22 mouse cellular contexts compared by ENCODE assay signal in the genomic region with DNA sequence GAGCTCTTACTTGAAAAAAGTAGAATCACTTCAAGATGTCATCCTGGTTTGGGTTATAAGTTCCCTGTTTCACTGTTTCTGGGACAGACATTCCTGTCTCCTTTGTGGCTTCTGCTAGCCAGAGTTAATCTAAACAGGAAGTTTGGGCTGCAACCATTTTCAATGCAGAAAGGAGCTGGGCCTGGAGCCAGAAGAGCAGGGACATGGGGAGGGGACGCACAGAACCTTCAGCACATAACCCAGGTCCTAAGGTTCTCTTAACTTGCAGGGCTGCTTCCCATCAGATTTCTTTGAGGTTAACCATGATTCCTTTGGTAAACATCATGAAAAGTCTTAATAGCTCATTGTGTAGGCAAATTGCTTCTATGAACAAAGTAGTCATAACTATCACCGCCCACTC. TPM values are rescaled to one million over a fixed set of nuclear protein-coding genes. Genes with fewer than 3 reads are reported as not detected.
A peak's percentile ranks its signal among the peaks of the same experiment; 100 is the strongest.
DNase-seq lines count a peak whose midpoint lies in the region; ATAC-seq and TF ChIP-seq lines count a peak whose summit lies in the region.
"Had no signal": no experiment of that assay in that cellular context is flagged by ENCODE, and none has a peak within 500 bp of the region (broad histone marks: within the 10 kb centered on the region; RNA-seq: fewer than 3 reads in every experiment).

No protein-coding gene starts in this region.

- WGBS in kidney, postnatal 0 days, result 63% methylated on average over 2 of the region's 2 CpGs
- WGBS in spleen, adult 2 months, result 73% methylated on average over 2 of the region's 2 CpGs
- WGBS in midbrain, embryonic 15.5 days, result 92% methylated on average over 2 of the region's 2 CpGs
- 96% methylated on average over 2 of the region's 2 CpGs for WGBS in hindbrain, embryonic 14.5 days

- no peak for TF ChIP-seq CTCF in kidney, postnatal 0 days (IDR thresholded peaks at IDR 0.05; ENCODE audit: low read depth)
- no peak for TF ChIP-seq CTCF in spleen, adult 2 months (IDR thresholded peaks at IDR 0.05; ENCODE audit: extremely low read depth, insufficient read depth, insufficient read length, insufficient replicate concordance)

- DNase-seq in kidney, postnatal 0 days (ENCODE audit: low spot score), result peak; percentile 38
- no peak for DNase-seq in kidney, adult 9 months
- no peak for DNase-seq in spleen, adult 2 months (ENCODE audit: low read depth in 1 of 2, low spot score in 2 of 2)
- no peak for DNase-seq in spleen, adult 12 weeks (ENCODE audit: low spot score)
- peak; percentile 66 to 68 for DNase-seq in lung, postnatal 4 days
- DNase-seq in hindbrain, embryonic 14.5 days (ENCODE audit: low spot score), result no peak
- DNase-seq: adrenal gland, postnatal 10 days; cerebellum, adult 11 months; cerebellum, postnatal 25 days; liver; retina, postnatal 1 day; thymus, postnatal 14 days had no signal

- TF ChIP-seq POLR2A in spleen, adult 2 months (IDR thresholded peaks at IDR 0.05; ENCODE audit: low read depth, low read length), result no peak

- no peak overlapping the region for H3K27ac ChIP-seq in kidney, postnatal 0 days
- H3K27ac ChIP-seq in spleen, adult 2 months (ENCODE audit: insufficient read depth, low read length), result peak overlapping the region; percentile 83; the same call in 1 of the 2 replicates
- no peak overlapping the region for H3K27ac ChIP-seq in midbrain, embryonic 15.5 days
- H3K27ac ChIP-seq in hindbrain, embryonic 14.5 days, result no peak overlapping the region
- H3K27ac ChIP-seq: hindbrain, embryonic 12.5 days; kidney, embryonic 15.5 days; midbrain, embryonic 13.5 days; stomach, embryonic 15.5 days had no signal

- no peak overlapping the region for H3K9ac ChIP-seq in kidney, postnatal 0 days (ENCODE audit: low read depth, low read length)
- H3K9ac ChIP-seq in midbrain, embryonic 15.5 days, result no peak overlapping the region
- H3K9ac ChIP-seq in hindbrain, embryonic 14.5 days, result no peak overlapping the region
- H3K9ac ChIP-seq: hindbrain, embryonic 12.5 days; kidney, embryonic 15.5 days; midbrain, embryonic 13.5 days; stomach, embryonic 15.5 days had no signal

- no peak overlapping the region for H3K4me2 ChIP-seq in kidney, postnatal 0 days (ENCODE audit: low read length)
- H3K4me2 ChIP-seq in midbrain, embryonic 15.5 days, result no peak overlapping the region
- H3K4me2 ChIP-seq in hindbrain, embryonic 14.5 days (replicated peaks), result no peak overlapping the region
- H3K4me2 ChIP-seq: hindbrain, embryonic 12.5 days; kidney, embryonic 15.5 days; midbrain, embryonic 13.5 days; stomach, embryonic 15.5 days had no signal

- H3K27me3 ChIP-seq in kidney, postnatal 0 days (ENCODE audit: insufficient read depth, low read length), result no peaks in the 10 kb centered on the region
- H3K27me3 ChIP-seq in spleen, adult 2 months (ENCODE audit: control insufficient read depth, insufficient read depth, low read length), result no peaks in the 10 kb centered on the region
- H3K27me3 ChIP-seq in midbrain, embryonic 15.5 days (replicated peaks), result no peaks in the 10 kb centered on the region
- no peaks in the 10 kb centered on the region for H3K27me3 ChIP-seq in hindbrain, embryonic 14.5 days (ENCODE audit: control insufficient read depth, insufficient read depth, low read length)
- H3K27me3 ChIP-seq: hindbrain, embryonic 12.5 days; kidney, embryonic 15.5 days; midbrain, embryonic 13.5 days; stomach, embryonic 15.5 days had no signal

- H3K4me3 ChIP-seq in kidney, postnatal 0 days (replicated peaks; ENCODE audit: low read depth, low read length), result no peak overlapping the region
- H3K4me3 ChIP-seq in spleen, adult 2 months (ENCODE audit: extremely low read depth, insufficient read depth, insufficient read length), result no peak overlapping the region
- no peak overlapping the region for H3K4me3 ChIP-seq in midbrain, embryonic 15.5 days
- H3K4me3 ChIP-seq in hindbrain, embryonic 14.5 days (replicated peaks; ENCODE audit: low read length), result no peak overlapping the region
- H3K4me3 ChIP-seq: hindbrain, embryonic 12.5 days; kidney, embryonic 15.5 days; midbrain, embryonic 13.5 days; myocyte; stomach, embryonic 15.5 days had no signal

- no peaks in the 10 kb centered on the region for H3K9me3 ChIP-seq in kidney, postnatal 0 days (replicated peaks; ENCODE audit: low read length)
- H3K9me3 ChIP-seq in midbrain, embryonic 15.5 days, result no peaks in the 10 kb centered on the region
- H3K9me3 ChIP-seq in hindbrain, embryonic 14.5 days (ENCODE audit: control insufficient read depth, low read length), result no peaks in the 10 kb centered on the region
- H3K9me3 ChIP-seq: G1E; hindbrain, embryonic 12.5 days; kidney, embryonic 15.5 days; midbrain, embryonic 13.5 days; stomach, embryonic 15.5 days had no signal

- no peaks in the 10 kb centered on the region for H3K36me3 ChIP-seq in kidney, postnatal 0 days (ENCODE audit: insufficient read depth, low read length)
- no peaks in the 10 kb centered on the region for H3K36me3 ChIP-seq in spleen, adult 2 months (ENCODE audit: control insufficient read depth, insufficient read depth, low read length)
- no peaks in the 10 kb centered on the region for H3K36me3 ChIP-seq in midbrain, embryonic 15.5 days (replicated peaks)
- H3K36me3 ChIP-seq in hindbrain, embryonic 14.5 days (replicated peaks; ENCODE audit: control insufficient read depth, insufficient read depth), result no peaks in the 10 kb centered on the region
- H3K36me3 ChIP-seq: G1E; hindbrain, embryonic 12.5 days; kidney, embryonic 15.5 days; midbrain, embryonic 13.5 days; stomach, embryonic 15.5 days had no signal

- no peak for ATAC-seq in kidney, postnatal 0 days (replicated peaks; ENCODE audit: low FRiP score, low read depth)
- ATAC-seq in common myeloid progenitor, adult 5-6 weeks (replicated peaks; ENCODE audit: low read depth, poor library complexity, severe bottlenecking), result peak; percentile 7; the same call in 1 of the 2 replicates
- ATAC-seq in midbrain, embryonic 15.5 days (replicated peaks), result no peak
- ATAC-seq in hindbrain, embryonic 14.5 days (ENCODE audit: low FRiP score), result no peak
- ATAC-seq: CD4-positive, CD25-positive, alpha-beta regulatory T cell, adult 4 months; forebrain, embryonic 16.5 days; midbrain, embryonic 13.5 days had no signal

- peaks cover 5% of the 10 kb centered on the region; the same call in 1 of the 2 replicates for H3K4me1 ChIP-seq in kidney, postnatal 0 days (replicated peaks; ENCODE audit: insufficient read depth, low read length)
- H3K4me1 ChIP-seq in spleen, adult 2 months (ENCODE audit: control insufficient read depth, insufficient read depth, insufficient read length), result peaks cover 16% of the 10 kb centered on the region
- peaks cover 6% of the 10 kb centered on the region for H3K4me1 ChIP-seq in midbrain, embryonic 15.5 days
- H3K4me1 ChIP-seq in hindbrain, embryonic 14.5 days (replicated peaks; ENCODE audit: control insufficient read depth, insufficient read depth, low read length), result no peaks in the 10 kb centered on the region
- H3K4me1 ChIP-seq: stomach, embryonic 15.5 days had no signal

RNA-seq across cellular contexts. Expression of a gene that starts 4.3 kb away (rescaled TPM):
- 44.7 and 49.1 TPM in 2 replicates for polyA plus RNA-seq in kidney, postnatal 0 days (2015; fragmentation: Nextera tagmentation; extraction: Ambion mirVana)
- 39.3 and 51.3 TPM in 2 replicates for polyA plus RNA-seq in spleen, adult 2 months (2012; rRNA removed)
- total RNA-seq in common myeloid progenitor, adult 5-6 weeks (2017), result 55.0 and 75.0 TPM in 2 replicates
- polyA plus RNA-seq in midbrain, embryonic 15.5 days (2015; fragmentation: Nextera tagmentation; extraction: Ambion mirVana), result 83.0 and 92.7 TPM in 2 replicates
- polyA plus RNA-seq in hindbrain, embryonic 14.5 days (2014; fragmentation: Nextera tagmentation; extraction: Ambion mirVana), result 78.3 and 82.0 TPM in 2 replicates

RNA-seq across cellular contexts. Expression of a gene that starts 56.4 kb away (rescaled TPM):
- 2.3 and 3.0 TPM in 2 replicates for polyA plus RNA-seq in kidney, postnatal 0 days (2015; fragmentation: Nextera tagmentation; extraction: Ambion mirVana)
- polyA plus RNA-seq in spleen, adult 2 months (2012; rRNA removed), result 0.09 TPM in 1 of 2 replicates, not detected in the other
- 1.3 and 5.7 TPM in 2 replicates for total RNA-seq in common myeloid progenitor, adult 5-6 weeks (2017)
- polyA plus RNA-seq in midbrain, embryonic 15.5 days (2015; fragmentation: Nextera tagmentation; extraction: Ambion mirVana), result 2.3 and 2.4 TPM in 2 replicates
- polyA plus RNA-seq in hindbrain, embryonic 14.5 days (2014; fragmentation: Nextera tagmentation; extraction: Ambion mirVana), result 0.94 and 1.2 TPM in 2 replicates
- polyA plus RNA-seq: myocyte had no signal

RNA-seq across cellular contexts. Expression of a gene that starts 56.5 kb away (rescaled TPM):
- 119 and 121 TPM in 2 replicates for polyA plus RNA-seq in kidney, postnatal 0 days (2015; fragmentation: Nextera tagmentation; extraction: Ambion mirVana)
- 48.5 and 60.4 TPM in 2 replicates for polyA plus RNA-seq in spleen, adult 2 months (2012; rRNA removed)
- 161 and 175 TPM in 2 replicates for total RNA-seq in common myeloid progenitor, adult 5-6 weeks (2017)
- 136 and 143 TPM in 2 replicates for polyA plus RNA-seq in midbrain, embryonic 15.5 days (2015; fragmentation: Nextera tagmentation; extraction: Ambion mirVana)
- polyA plus RNA-seq in hindbrain, embryonic 14.5 days (2014; fragmentation: Nextera tagmentation; extraction: Ambion mirVana), result 173 and 186 TPM in 2 replicates

Comparison
In these comparisons a context has a peak if more than half of its experiments do, and no peak if none do; other contexts are left out.
1. DNase-seq: peak in kidney, postnatal 0 days (single experiment) and lung, postnatal 4 days (2 of 2); none in kidney, adult 9 months (single experiment), spleen, adult 2 months (0 of 2), spleen, adult 12 weeks (single experiment) and hindbrain, embryonic 14.5 days (single experiment).